Mouse (Mus musculus): ENCODE measurements around the gene Mylk.

DNA sequence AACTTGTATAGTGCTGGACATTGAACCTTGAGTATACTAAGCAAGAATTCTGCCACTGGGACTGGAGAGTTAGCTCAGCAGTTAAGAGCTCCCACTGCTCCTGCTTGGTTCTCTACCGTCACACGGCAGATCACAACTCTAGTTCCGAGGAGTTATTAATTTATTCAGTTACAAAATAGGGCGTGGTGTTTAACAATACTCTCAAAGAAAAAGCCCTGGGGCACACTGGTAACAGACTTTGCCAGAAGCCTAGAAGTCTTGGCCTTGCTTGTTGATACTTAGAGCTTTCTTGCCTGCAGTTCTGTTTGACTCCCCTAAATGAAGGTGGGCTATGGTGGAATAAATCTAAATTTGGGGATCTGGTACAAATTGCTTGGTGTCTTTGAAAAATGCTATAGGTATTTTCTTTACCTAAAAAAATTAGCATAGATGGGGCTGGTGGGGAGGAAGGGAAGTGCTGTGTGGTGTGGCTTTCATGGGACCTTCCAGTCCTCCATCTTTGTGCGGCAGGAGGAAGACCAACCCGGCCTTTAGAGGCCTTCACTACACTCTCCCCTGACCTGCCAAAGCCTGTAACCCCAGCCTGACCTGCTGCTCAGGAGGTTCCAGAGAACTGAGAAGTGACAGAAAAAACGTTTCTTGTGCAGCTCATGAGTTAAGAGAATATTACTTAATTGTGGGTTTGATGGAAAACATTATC, 94.1 kb downstream of the Mylk start:
- no peak for TF ChIP-seq POLR2A (IDR thresholded peaks at IDR 0.05; ENCODE audit: borderline replicate concordance, extremely low read depth, low read depth, low read length)
- TF ChIP-seq CTCF (IDR thresholded peaks at IDR 0.05; ENCODE audit: insufficient read depth, low read length), result no peak
